Mouse (Mus musculus) testis, adult 2 months (tissue): ENCODE data around the gene Gm10272. TPM values are rescaled to one million over a fixed set of nuclear protein-coding genes. Genes with fewer than 3 reads are reported as not detected.
"Not testable (repeated sequence)": the region's sequence is repeated elsewhere in the genome, so short reads cannot be mapped to it uniquely, and the experiment has no call there.

Experiments used
- H3K27ac ChIP-seq: fragments of 200-500 bp; 2 replicates; pipeline ENCODE4 v1.5.1; 2012; ENCODE audit warnings: low read depth, low read length; ENCODE audit not compliant: control insufficient read depth, insufficient read depth
- H3K27me3 ChIP-seq: fragments of 200-500 bp; 2 replicates; pipeline ENCODE4 v1.6.1; 2012; ENCODE audit warnings: mild to moderate bottlenecking, low read length, moderate library complexity; ENCODE audit not compliant: control insufficient read depth, insufficient read depth
- H3K36me3 ChIP-seq: fragments of 200-500 bp; 2 replicates; pipeline ENCODE4 v1.6.1; 2012; ENCODE audit warnings: mild to moderate bottlenecking, low read length; ENCODE audit not compliant: control insufficient read depth, insufficient read depth
- H3K4me1 ChIP-seq: fragments of 200-500 bp; 2 replicates; pipeline ENCODE4 v1.6.1; 2012; ENCODE audit warnings: low read length; ENCODE audit not compliant: control insufficient read depth, insufficient read depth
- H3K4me3 ChIP-seq: fragments of 200-500 bp; 2 replicates; pipeline ENCODE4 v1.5.1; 2012; ENCODE audit warnings: low read depth, mild to moderate bottlenecking, low read length, moderate library complexity, mixed read lengths; ENCODE audit not compliant: control insufficient read depth
- CTCF ChIP-seq: fragments of 200-500 bp; IDR thresholded peaks from 2 replicates; pipeline ENCODE4 v1.5.1; 2012; ENCODE audit warnings: low read depth, mild to moderate bottlenecking, inconsistent platforms, low read length, moderate library complexity; ENCODE audit not compliant: control insufficient read depth, insufficient read depth, insufficient replicate concordance
- POLR2A ChIP-seq: fragments of 200-500 bp; IDR thresholded peaks from 2 replicates; pipeline ENCODE4 v1.6.1; 2012; ENCODE audit warnings: low read depth, mild to moderate bottlenecking, inconsistent platforms, low read length, moderate library complexity; ENCODE audit not compliant: control insufficient read depth
- polyA plus RNA-seq: library from polyadenylated mRNA; depleted of rRNA; stranded (reverse); fragments of >200 nt; gene quantifications from 2 replicates; pipeline ENCODE4 v1.2.3, GENCODE M21; 2012

Gene Gm10272
- polyA plus RNA-seq, 1 experiment: not detected

DNA sequence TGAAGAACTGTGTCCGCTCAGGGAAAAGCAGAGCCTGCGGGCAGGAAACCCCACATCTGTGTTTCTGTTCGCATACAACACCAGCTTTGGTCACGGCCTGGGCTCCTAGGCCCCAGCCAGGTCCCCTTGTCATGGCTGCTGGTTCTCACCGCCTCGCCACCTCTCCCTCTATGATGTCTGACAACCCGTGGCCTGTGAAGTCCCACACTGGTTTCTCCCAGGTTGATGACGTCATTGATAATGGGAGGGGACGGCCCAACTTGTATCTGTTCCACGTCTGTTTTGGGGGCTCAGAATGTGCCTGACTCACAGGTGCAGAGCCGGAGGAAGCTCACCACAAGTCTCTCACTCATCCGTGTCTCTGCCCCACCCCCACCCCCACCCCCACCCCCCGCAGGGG lies 32.7 kb upstream of the Gm10272 start:
- H3K27ac ChIP-seq: no peak overlapping the region
- H3K4me1 ChIP-seq: peaks cover 2% of the 10 kb centered on the region; the same call in 1 of the 2 replicates
- H3K36me3 ChIP-seq: no peaks in the 10 kb centered on the region
- TF ChIP-seq POLR2A (no peak), CTCF (no peak)
- no peak overlapping the region for H3K4me3 ChIP-seq
- H3K27me3 ChIP-seq: no peaks in the 10 kb centered on the region

DNA sequence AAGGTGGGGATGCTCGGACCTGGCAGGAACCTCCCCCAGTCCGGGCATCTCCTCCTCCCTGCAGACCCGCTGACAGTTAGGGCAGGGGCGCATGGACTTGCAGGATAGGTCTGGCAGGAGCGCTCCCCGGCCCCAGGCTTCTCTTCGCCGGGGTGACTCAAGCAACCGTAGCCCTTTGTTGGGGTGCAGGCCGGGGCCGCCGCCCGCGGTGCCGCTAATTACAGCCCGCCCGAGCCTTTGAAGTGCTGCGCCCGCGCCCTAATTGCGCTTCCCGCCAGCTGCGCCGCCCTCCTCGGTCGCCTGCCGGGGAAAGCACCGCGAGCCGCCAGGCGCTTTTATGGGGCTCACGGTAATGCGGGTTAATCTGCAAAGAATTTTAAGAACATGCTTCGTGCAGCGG lies 28.9 kb upstream of the Gm10272 start:
- Histone ChIP-seq H3K27me3 (no peaks in the 10 kb centered on the region), H3K36me3 (no peaks in the 10 kb centered on the region), H3K4me1 (peaks cover 2% of the 10 kb centered on the region; the same call in 1 of the 2 replicates), H3K4me3 (no peak overlapping the region), H3K27ac (no peak overlapping the region)
- no peak for TF ChIP-seq CTCF
- TF ChIP-seq POLR2A: no peak

DNA sequence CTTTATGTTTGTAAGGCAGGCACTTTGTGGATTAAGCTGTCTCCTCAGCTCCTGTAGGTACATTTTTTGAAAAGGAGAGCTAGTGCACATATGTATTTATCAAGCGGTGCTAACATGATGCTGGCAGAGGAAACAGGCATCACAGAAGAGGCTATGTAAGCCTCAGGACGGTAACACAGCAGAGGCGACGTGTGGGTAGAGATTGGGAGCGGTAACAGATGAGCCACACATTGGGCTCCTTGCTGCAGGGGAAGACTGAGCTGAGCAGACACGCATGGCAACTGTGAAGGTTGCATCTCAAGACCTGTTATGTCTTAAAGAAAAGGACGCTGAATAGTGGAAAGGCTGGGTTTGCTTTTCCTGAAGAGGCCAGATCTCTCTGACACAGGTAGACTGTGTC lies 23.4 kb upstream of the Gm10272 start:
- H3K4me1 ChIP-seq: 0 out of 2 replicates have a peak, but pooled peaks cover 2% of the 10 kb centered on the region
- H3K36me3 ChIP-seq: no peaks in the 10 kb centered on the region
- no peak overlapping the region for H3K4me3 ChIP-seq
- no peak overlapping the region for H3K27ac ChIP-seq
- H3K27me3 ChIP-seq: no peaks in the 10 kb centered on the region
- TF ChIP-seq CTCF: no peak
- no peak for TF ChIP-seq POLR2A

DNA sequence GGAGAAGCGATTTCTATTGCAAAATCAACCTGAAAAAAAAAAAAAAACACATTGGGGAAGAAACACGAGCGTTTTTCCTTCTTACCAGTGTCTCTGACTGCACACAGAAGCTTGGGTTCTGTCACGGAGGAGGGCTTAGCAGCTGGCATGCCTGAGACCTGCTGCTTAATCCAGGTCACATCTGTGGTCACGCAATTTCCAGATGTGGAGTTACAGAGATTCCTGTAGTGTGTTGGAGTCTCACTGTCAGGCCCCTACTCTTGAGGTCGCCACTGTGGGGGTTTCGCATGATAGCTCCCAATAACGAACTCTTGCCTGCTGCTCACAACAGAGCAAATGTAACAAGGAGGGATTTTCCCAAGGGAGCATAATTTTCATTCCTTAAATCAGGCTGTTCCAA lies 22.2 kb upstream of the Gm10272 start:
- H3K4me3 ChIP-seq: no peak overlapping the region
- no peak overlapping the region for H3K27ac ChIP-seq
- TF ChIP-seq POLR2A: no peak
- no peak for TF ChIP-seq CTCF
- H3K27me3 ChIP-seq: no peaks in the 10 kb centered on the region
- H3K4me1 ChIP-seq: no peaks in the 10 kb centered on the region
- H3K36me3 ChIP-seq: no peaks in the 10 kb centered on the region

DNA sequence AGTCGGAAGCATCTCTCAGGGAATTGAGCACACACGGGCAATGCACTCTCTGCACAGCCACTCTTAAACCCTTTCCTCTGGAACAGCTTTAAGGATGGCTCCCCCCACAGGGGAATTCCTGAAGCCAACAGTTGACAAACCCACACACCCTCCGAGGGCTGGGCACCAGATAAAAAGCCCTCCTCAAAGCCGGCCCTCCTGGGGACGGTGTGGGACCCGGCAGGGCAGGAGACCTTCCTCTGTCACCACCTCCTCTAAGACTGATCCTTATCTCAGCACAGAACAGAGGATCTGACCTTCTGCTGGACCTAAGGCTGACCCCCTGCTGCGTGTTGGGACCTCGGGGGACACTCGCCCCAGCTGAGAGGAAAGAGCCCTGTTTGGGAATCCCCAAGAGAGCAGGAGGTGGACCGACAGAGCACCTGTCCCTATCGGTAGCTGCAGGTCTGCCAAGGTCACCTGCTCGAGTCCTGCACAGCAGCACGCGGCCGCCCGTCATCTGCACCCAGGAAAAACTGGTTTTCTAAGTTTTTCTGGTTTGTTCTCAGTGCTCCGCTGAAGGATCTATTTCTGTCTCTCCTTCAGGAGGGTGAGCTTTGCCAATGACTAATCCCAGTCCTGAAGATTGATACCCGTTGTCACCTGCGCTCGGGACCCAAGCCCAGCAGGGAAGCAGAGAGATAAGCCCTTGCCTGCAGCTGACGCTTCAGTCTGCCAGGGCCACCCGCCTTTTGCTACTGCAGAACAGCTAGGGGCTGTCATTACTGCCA lies 20.3 kb upstream of the Gm10272 start, which contains the start of gene Tspear:
Tspear (plus strand) TSS at position 675 of the 770 bp plus-strand sequence.
- no peak within 1 kb of the TSS for H3K27ac ChIP-seq
- H3K4me3 ChIP-seq: no peak within 1 kb of the TSS
- no peaks in the 10 kb centered on the region for H3K27me3 ChIP-seq
- TF ChIP-seq POLR2A (no peak), CTCF (no peak)
- H3K36me3 ChIP-seq: no peaks in the 10 kb centered on the region
- no peaks in the 10 kb centered on the region for H3K4me1 ChIP-seq

DNA sequence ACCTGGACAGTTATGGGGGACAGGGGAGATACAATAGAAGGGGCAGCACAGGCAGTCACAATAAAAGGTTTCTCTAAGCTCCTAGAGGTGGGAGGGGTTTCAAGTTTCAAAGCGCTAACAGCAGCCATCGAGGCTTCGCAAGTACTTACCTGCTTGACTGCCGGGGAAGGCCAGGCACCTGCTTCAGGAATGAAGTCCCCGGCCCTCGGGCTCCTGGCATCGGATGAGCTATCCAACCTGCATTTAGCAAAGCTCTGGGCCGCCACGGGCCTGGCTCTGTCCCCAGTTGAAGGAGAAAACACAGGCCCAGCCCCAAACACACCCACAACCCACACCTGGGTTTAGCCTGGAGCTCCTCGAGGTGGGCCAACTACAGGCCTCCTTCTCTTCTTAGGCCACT lies 19.4 kb upstream of the Gm10272 start:
- Histone ChIP-seq H3K4me3 (no peak overlapping the region), H3K4me1 (no peaks in the 10 kb centered on the region), H3K27me3 (no peaks in the 10 kb centered on the region), H3K36me3 (no peaks in the 10 kb centered on the region), H3K27ac (no peak overlapping the region)
- TF ChIP-seq POLR2A: no peak
- TF ChIP-seq CTCF: no peak

DNA sequence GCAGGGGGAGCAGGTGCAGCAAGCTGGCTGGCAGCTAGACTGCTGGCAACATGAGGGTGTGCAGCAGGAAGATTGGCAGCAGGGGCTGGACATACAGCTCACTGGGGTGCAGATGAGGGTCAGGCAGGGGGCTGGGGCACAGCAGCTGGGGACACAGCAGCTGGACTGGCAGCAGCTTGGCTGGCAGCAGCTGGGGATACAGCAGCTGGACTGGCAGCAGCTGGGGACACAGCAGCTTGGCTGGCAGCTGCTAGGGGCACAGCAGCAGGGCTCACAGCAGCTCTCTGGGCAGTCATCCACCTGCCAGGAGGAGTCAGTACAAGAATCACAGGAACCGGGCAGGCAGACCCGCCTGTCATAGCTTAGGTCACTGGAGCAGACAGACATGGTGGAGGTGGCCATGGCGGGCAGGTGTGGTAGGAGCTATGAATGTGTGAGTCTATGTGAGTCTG lies 16.0 kb upstream of the Gm10272 start, which contains the start of gene Gm19402:
Gm19402 (minus strand) TSS at position 402 of the 452 bp plus-strand sequence.
- H3K27me3 ChIP-seq, H3K27ac ChIP-seq, H3K36me3 ChIP-seq, H3K4me3 ChIP-seq, H3K4me1 ChIP-seq: not testable (repeated sequence)

DNA sequence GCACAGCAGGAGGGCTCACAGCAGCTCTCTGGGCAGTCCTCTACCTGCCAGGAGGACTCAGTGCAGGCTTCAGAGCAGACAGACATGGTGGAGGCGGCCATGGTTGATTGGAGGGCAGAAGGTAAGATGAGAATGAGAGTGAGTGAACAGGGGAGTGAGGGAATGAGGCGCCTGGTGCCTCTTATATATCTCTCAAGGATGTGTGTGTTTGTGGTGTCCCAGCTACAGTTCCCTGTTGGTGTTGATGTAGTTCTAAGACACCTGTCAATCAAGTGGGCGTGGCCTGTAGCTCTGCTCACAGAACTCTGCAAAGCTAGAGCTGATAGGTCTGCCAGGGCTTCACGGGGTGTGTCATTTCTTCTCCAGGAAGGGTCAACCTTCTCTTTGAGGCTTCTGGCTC lies 9.3 kb upstream of the Gm10272 start, which contains the start of gene Gm9508:
Gm9508 (minus strand) TSS at position 101 of the 400 bp plus-strand sequence.
- H3K4me1 ChIP-seq: no peaks in the 10 kb centered on the region
- TF ChIP-seq POLR2A (no peak), CTCF (no peak)
- no peaks in the 10 kb centered on the region for H3K36me3 ChIP-seq
- H3K27me3 ChIP-seq: no peaks in the 10 kb centered on the region
- no peak within 1 kb of the TSS for H3K27ac ChIP-seq
- no peak within 1 kb of the TSS for H3K4me3 ChIP-seq
